Mouse (Mus musculus) cerebellum, adult 2 months (tissue): ENCODE measurements around the gene Pold1.

ENCODE experiments used
- CTCF ChIP-seq: fragments of 200-500 bp; IDR thresholded peaks from 2 replicates; pipeline ENCODE4 v1.5.1; 2011; ENCODE audit warnings: low read depth, mild to moderate bottlenecking, control low read depth, low read length, moderate library complexity, borderline replicate concordance; ENCODE audit not compliant: insufficient read depth
- POLR2A ChIP-seq: fragments of 200-500 bp; IDR thresholded peaks from 2 replicates; pipeline ENCODE4 v1.6.1; 2011; ENCODE audit warnings: low read length, control low read depth, borderline replicate concordance; ENCODE audit not compliant: insufficient read depth

DNA sequence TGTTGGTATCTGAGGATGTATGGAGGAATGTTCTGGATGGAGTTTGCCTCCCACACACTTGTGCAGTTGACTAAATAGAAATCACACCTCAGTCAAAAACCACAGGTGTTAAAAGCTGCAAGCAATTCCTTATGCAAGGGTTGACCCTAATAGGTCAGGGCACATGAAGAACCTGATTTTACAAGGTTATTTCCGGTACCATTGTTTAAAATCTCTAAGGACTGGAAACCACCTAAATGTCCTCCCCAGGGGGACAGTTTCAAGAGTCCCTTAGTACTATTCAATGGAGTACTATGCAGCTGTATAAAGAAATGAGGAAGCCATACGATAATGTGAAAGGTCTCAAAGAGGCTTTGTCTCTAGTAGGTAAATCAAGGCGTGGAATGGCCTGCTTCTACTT is 2.4 kb downstream of the Pold1 start:
- TF ChIP-seq POLR2A (no peak), CTCF (no peak)
